Mouse (Mus musculus) embryo, embryonic 10 days (tissue): ENCODE measurements at regions not wholly inside any gene's neighbourhood (a gene's known extent, or its start where the extent isn't known, plus 50 kb on each side); places are given as distances from the start of the nearest gene placed in this dataset.

ENCODE experiments used
- DNase-seq: peaks from one replicate; pipeline ENCODE4 v3.0.0-alpha.2; 2015; ENCODE audit warnings: low spot score

GRCm38 (mm10) chr11:89145281-89145945, 71.8 kb downstream of the Gm525 start:
- DNase-seq = no peak

- DNase-seq = peak; percentile 17
Measured at GRCm38 (mm10) chr11:89142527-89143154, 69.0 kb downstream of the Gm525 start.
